Mouse (Mus musculus) lung, postnatal 25 days (tissue): Measurements from ENCODE around the gene Prc1.
"Not testable (repeated sequence)": the region's sequence is repeated elsewhere in the genome, so short reads cannot be mapped to it uniquely, and the experiment has no call there.

Experiments
- DNase-seq: peaks from one replicate; pipeline ENCODE4 v3.0.0; 2022; ENCODE audit warnings: low spot score

Prc1 gene

GRCm38 (mm10) chr7:80285725-80286124 is 8.5 kb upstream of the Prc1 start:
- DNase-seq, result no peak

GRCm38 (mm10) chr7:80287736-80288135 is 6.5 kb upstream of the Prc1 start:
- DNase-seq, result no peak

GRCm38 (mm10) chr7:80294764-80295648 is 756 bp downstream of the Prc1 start:
- no peak for DNase-seq

- no peak for DNase-seq
Observed at GRCm38 (mm10) chr7:80296462-80296861, 2.2 kb downstream of the Prc1 start.

GRCm38 (mm10) chr7:80297041-80297440 is 2.8 kb downstream of the Prc1 start:
- DNase-seq, result no peak

GRCm38 (mm10) chr7:80298754-80299153 is 4.5 kb downstream of the Prc1 start:
- no peak for DNase-seq

GRCm38 (mm10) chr7:80299568-80299967 is 5.3 kb downstream of the Prc1 start:
- no peak for DNase-seq

GRCm38 (mm10) chr7:80301522-80301921 is 7.3 kb downstream of the Prc1 start:
- DNase-seq, result no peak

GRCm38 (mm10) chr7:80307766-80308165 is 13.5 kb downstream of the Prc1 start:
- no peak for DNase-seq

GRCm38 (mm10) chr7:80310771-80311170 is 16.5 kb downstream of the Prc1 start:
- no peak for DNase-seq

GRCm38 (mm10) chr7:80315733-80316132 is 21.5 kb downstream of the Prc1 start:
- no peak for DNase-seq

- no peak for DNase-seq
Observed at GRCm38 (mm10) chr7:80317439-80318115, 23.3 kb downstream of the Prc1 start.

GRCm38 (mm10) chr7:80318670-80319069 is 24.4 kb downstream of the Prc1 start:
- no peak for DNase-seq

GRCm38 (mm10) chr7:80319846-80320496 is 25.7 kb downstream of the Prc1 start:
- no peak for DNase-seq

GRCm38 (mm10) chr7:80323336-80323735 is 29.1 kb downstream of the Prc1 start:
- DNase-seq, result no peak

GRCm38 (mm10) chr7:80324043-80324815 is 30.0 kb downstream of the Prc1 start, which contains the start of gene Rccd1:
Gene Rccd1 (minus strand): TSS chr7:80324454.
- DNase-seq, result peak; percentile 96

- not testable (repeated sequence) for DNase-seq
Observed at GRCm38 (mm10) chr7:80324816-80325119, 30.5 kb downstream of the Prc1 start.

- DNase-seq, result no peak
Observed at GRCm38 (mm10) chr7:80325292-80325868, 31.1 kb downstream of the Prc1 start.

GRCm38 (mm10) chr7:80326076-80326475 is 31.8 kb downstream of the Prc1 start:
- no peak for DNase-seq

GRCm38 (mm10) chr7:80330278-80330677 is 36.0 kb downstream of the Prc1 start:
- DNase-seq, result no peak

- DNase-seq, result no peak
Observed at GRCm38 (mm10) chr7:80331433-80331832, 37.2 kb downstream of the Prc1 start.

- no peak for DNase-seq
Observed at GRCm38 (mm10) chr7:80334848-80335247, 40.6 kb downstream of the Prc1 start.
